9 mouse cellular contexts compared by ENCODE assay signal in genomic region chr7:62877033-62877432, GRCm38 (mm10). TPM values are rescaled to one million over a fixed set of nuclear protein-coding genes. Genes with fewer than 3 reads are reported as not detected.
DNase-seq lines count a peak whose midpoint lies in the region; ATAC-seq lines count a peak whose summit lies in the region.
"Had no signal": no experiment of that assay in that cellular context is flagged by ENCODE, and none has a peak within 500 bp of the region (broad histone marks: within the 10 kb centered on the region; RNA-seq: fewer than 3 reads in every experiment).

No protein-coding gene starts in this region.

- peak; percentile 11 for DNase-seq in left cerebral cortex, adult 11 months (ENCODE audit: low spot score)
- no peak for DNase-seq in left cerebral cortex, postnatal 36 days (ENCODE audit: low spot score in 2 of 2)
- peak; percentile 29 for DNase-seq in MN1 (ENCODE audit: low spot score)
- peak; percentile 63 for DNase-seq in cerebellum, adult 9-10 months
- peak; percentile 79 for DNase-seq in hindbrain, embryonic 14.5 days (ENCODE audit: low spot score)
- no peak for DNase-seq in thymus, postnatal 25 days
- no peak for DNase-seq in yolk sac, embryonic 10.5 days (ENCODE audit: low spot score)

- no peak overlapping the region for H3K27ac ChIP-seq in hindbrain, embryonic 14.5 days
- H3K27ac ChIP-seq in midbrain, embryonic 16.5 days (ENCODE audit: low read length) = no peak overlapping the region

- no peak overlapping the region for H3K4me3 ChIP-seq in hindbrain, embryonic 14.5 days (replicated peaks; ENCODE audit: low read length)
- no peak overlapping the region for H3K4me3 ChIP-seq in midbrain, embryonic 16.5 days (ENCODE audit: low read depth, low read length)

- no peaks in the 10 kb centered on the region for H3K36me3 ChIP-seq in hindbrain, embryonic 14.5 days (replicated peaks; ENCODE audit: control insufficient read depth, insufficient read depth)
- H3K36me3 ChIP-seq in midbrain, embryonic 16.5 days (ENCODE audit: control insufficient read depth, insufficient read depth, low read length) = no peaks in the 10 kb centered on the region

- H3K27me3 ChIP-seq in hindbrain, embryonic 14.5 days (ENCODE audit: control insufficient read depth, insufficient read depth, low read length) = no peaks in the 10 kb centered on the region
- H3K27me3 ChIP-seq in midbrain, embryonic 16.5 days (ENCODE audit: control insufficient read depth, insufficient read depth, low read depth, low read length) = no peaks in the 10 kb centered on the region

- no peak overlapping the region for H3K9ac ChIP-seq in hindbrain, embryonic 14.5 days
- H3K9ac ChIP-seq in midbrain, embryonic 16.5 days (ENCODE audit: low read depth, low read length) = no peak overlapping the region

- peak; percentile 87; the same call in 1 of the 2 replicates for ATAC-seq in hindbrain, embryonic 14.5 days (ENCODE audit: low FRiP score)
- peak; percentile 83 for ATAC-seq in midbrain, embryonic 16.5 days

- no peaks in the 10 kb centered on the region for H3K9me3 ChIP-seq in hindbrain, embryonic 14.5 days (ENCODE audit: control insufficient read depth, low read length)
- H3K9me3 ChIP-seq in midbrain, embryonic 16.5 days (replicated peaks; ENCODE audit: control insufficient read depth, low read length, poor library complexity, severe bottlenecking) = no peaks in the 10 kb centered on the region

- no peak overlapping the region for H3K4me2 ChIP-seq in hindbrain, embryonic 14.5 days (replicated peaks)
- no peak overlapping the region for H3K4me2 ChIP-seq in midbrain, embryonic 16.5 days (ENCODE audit: low read length)

- WGBS in hindbrain, embryonic 14.5 days = 23% methylated on average over 1 of the region's 1 CpGs
- WGBS in midbrain, embryonic 16.5 days = 18% methylated on average over 1 of the region's 1 CpGs

- H3K4me1 ChIP-seq in hindbrain, embryonic 14.5 days (replicated peaks; ENCODE audit: control insufficient read depth, insufficient read depth, low read length) = no peaks in the 10 kb centered on the region
- no peaks in the 10 kb centered on the region for H3K4me1 ChIP-seq in midbrain, embryonic 16.5 days (ENCODE audit: control insufficient read depth, insufficient read depth, low read length)

- intact Hi-C loops in left cerebral cortex, postnatal 36 days (cut with DNase I) = no loop called here

RNA-seq across cellular contexts. Expression of gene A26c2, which starts 53.6 kb away (rescaled TPM):
- not detected for total RNA-seq in left cerebral cortex, postnatal 36 days (2021)
- not detected in 2 replicates for polyA plus RNA-seq in hindbrain, embryonic 14.5 days (2014; fragmentation: Nextera tagmentation; extraction: Ambion mirVana)
- polyA plus RNA-seq in midbrain, embryonic 16.5 days (2015; fragmentation: Nextera tagmentation; extraction: Ambion mirVana) = not detected in 2 replicates
- polyA plus RNA-seq: liver, embryonic 16.5 days had no signal

Comparison
In these comparisons a context has a peak if more than half of its experiments do, and no peak if none do; other contexts are left out.
1. DNase-seq: peak in left cerebral cortex, adult 11 months (single experiment), MN1 (single experiment), cerebellum, adult 9-10 months (single experiment) and hindbrain, embryonic 14.5 days (single experiment); none in left cerebral cortex, postnatal 36 days (0 of 2), thymus, postnatal 25 days (single experiment) and yolk sac, embryonic 10.5 days (single experiment).